Mouse (Mus musculus) embryonic stem cell, embryonic (primary cell): Measurements from ENCODE around the gene Defb10.
"Not testable (repeated sequence)": the region's sequence is repeated elsewhere in the genome, so short reads cannot be mapped to it uniquely, and the experiment has no call there.

Source experiments
- CTCF ChIA-PET, 4 experiments: fragments of 300-600 bp in 2 of 4; fragments of 350-600 bp in 2 of 4; sonication (Branson Sonifier 250); formaldehyde crosslinking; loops; one replicate each; lab custom pipeline; 2022; ENCODE audit warnings: inconsistent platforms in 2 of 4; lab: Charles Lee
- POLR2A ChIA-PET, 4 experiments: fragments of 300-600 bp in 2 of 4; fragments of 350-600 bp in 2 of 4; sonication (Branson Sonifier 250); formaldehyde crosslinking; loops; one replicate each; lab custom pipeline; 2022; ENCODE audit warnings: antibody characterized with exemption in 4 of 4, inconsistent platforms in 1 of 4; lab: Charles Lee

Gene Defb10

DNA sequence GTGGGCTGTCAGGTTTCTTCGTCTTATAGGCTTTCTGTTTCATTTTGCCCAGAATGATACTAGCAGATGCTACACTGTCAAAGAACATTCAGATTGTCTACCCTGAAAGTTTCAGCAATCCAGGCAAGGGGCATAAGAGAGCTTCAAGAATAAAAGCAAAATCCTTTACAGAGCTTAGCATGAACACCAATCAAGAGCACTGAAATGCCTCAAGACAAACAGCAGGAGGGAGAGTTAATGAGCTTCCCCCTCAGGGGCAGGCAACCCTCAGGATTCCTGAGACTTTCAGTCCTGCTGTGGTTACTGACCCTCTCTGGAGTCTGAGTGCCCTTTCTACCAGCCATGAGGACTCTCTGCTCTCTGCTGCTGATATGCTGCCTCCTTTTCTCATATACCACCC, at the start of gene Defb10:
Gene Defb10 (plus strand): TSS at position 316 of the 400 bp plus-strand sequence.
- CTCF ChIA-PET, POLR2A ChIA-PET: not testable (repeated sequence)

DNA sequence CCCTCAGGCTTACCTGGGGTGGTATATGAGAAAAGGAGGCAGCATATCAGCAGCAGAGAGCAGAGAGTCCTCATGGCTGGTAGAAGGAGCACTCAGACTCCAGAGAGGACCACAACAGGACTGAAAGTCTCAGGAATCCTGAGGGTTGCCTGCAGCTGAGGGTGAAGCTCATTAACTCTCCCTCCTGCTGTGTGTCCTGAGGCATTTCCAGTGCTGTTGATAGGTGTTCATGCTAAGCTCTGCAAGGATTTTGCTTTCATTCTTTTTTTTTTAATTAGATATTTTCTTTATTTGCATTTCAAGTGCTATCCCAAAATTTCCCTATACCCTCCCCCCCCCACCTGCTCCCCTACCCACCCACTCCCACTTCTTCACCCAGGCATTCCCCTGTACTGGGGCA, 26.6 kb downstream of the Defb10 start, which contains the start of gene Defb9:
Gene Defb9 (minus strand): TSS at position 101 of the 400 bp plus-strand sequence.
- CTCF ChIA-PET = not testable (repeated sequence)
- POLR2A ChIA-PET = interaction anchor here in 1 of 4 experiments (0.6 kb wide), 1 partner anchor 473 kb away, joined by 3 read pairs; no protein-coding TSS in a partner anchor

DNA sequence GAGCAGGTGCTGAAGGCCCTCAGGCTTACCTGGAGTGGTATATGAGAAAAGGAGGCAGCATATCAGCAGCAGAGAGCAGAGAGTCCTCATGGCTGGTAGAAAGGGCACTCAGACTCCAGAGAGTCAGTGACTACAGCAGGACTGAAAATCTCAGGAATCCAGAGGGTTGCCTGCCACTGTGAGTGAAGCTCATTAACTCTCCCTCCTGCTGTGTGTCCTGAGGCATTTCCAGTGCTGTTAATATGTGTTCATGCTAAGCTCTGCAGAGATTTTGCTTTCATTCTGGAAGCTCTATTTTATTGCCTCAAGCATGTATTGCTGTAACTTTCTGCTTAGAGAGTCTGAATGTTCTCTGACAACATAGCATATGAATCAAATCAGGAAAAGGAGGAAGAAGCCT, 47.6 kb downstream of the Defb10 start, which contains the start of gene Defb11:
Gene Defb11 (minus strand): TSS at position 123 of the 400 bp plus-strand sequence.
- CTCF ChIA-PET, POLR2A ChIA-PET: not testable (repeated sequence)
